Mouse (Mus musculus) brain, embryonic 14.5 days (tissue): Measurements from ENCODE around the gene Gm9821. TPM values are rescaled to one million over a fixed set of nuclear protein-coding genes. Genes with fewer than 3 reads are reported as not detected.

Source experiments
- DNase-seq: peaks from one replicate; pipeline ENCODE4 v3.0.0-alpha.2; 2011; ENCODE audit warnings: low read depth
- CTCF ChIP-seq: fragments of 200-500 bp; IDR thresholded peaks from 2 replicates; pipeline ENCODE4 v1.5.1; 2012; ENCODE audit warnings: inconsistent platforms, mild to moderate bottlenecking, moderate library complexity, borderline replicate concordance; ENCODE audit not compliant: insufficient read depth, insufficient read length; ENCODE audit errors: extremely low read depth
- POLR2A ChIP-seq: fragments of 200-500 bp; IDR thresholded peaks from 2 replicates; pipeline ENCODE4 v1.6.1; 2012; ENCODE audit warnings: mild to moderate bottlenecking, inconsistent platforms, borderline replicate concordance; ENCODE audit not compliant: poor library complexity, insufficient read depth, insufficient read length, severe bottlenecking; ENCODE audit errors: extremely low read depth
- polyA plus RNA-seq: library from polyadenylated mRNA; depleted of rRNA; stranded (reverse); fragments of >200 nt; gene quantifications from 2 replicates; pipeline ENCODE4 v1.2.3, GENCODE M21; 2012; rRNA removed

Gene Gm9821
- polyA plus RNA-seq, 1 experiment: not detected

DNA sequence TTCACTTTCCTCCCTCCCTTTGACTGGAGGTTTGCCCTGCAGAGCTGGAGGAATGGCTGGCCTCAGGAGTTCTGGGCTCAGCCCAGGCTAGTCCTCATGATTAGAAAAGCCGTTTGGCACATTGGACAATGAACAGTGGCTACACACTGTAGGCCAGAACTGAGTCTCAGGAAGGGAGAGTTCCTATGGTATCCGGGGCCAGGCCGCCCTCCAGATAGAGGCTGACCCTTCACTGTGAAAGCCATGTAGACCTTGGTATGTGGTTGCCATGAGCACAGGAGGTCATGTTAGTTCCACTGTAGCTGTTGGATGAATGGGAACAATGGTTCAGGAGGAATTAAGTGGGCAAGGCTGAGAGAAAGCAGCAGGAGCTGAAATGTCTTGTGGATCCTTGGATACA lies 47.9 kb downstream of the Gm9821 start:
- no peak for DNase-seq
- TF ChIP-seq CTCF: no peak
- TF ChIP-seq POLR2A: no peak

DNA sequence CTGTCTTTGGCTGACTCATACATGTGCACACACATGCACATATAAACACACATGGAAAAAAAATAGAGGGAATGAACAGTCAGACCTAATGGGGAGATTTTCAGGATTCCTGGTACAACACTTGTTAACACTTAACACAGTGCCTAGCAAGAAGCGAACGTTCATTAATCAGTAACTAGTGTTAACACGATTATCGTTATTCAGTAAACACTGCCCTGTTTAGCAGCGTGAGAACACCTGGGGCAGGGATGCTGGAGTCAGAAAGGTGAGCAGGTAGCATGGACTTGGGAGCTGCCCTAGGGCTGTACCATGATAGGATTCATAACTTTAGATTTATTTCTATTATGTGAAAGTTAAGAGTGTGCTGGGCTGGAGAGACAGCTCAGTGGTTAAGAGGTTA lies 50.5 kb downstream of the Gm9821 start:
- no peak for DNase-seq
- TF ChIP-seq CTCF (no peak), POLR2A (no peak)

Other genes with a start within 250 kb of the Gm9821 start
- gene Atg13, start 235.1 kb upstream of the Gm9821 start, polyA plus RNA-seq: 62.0 and 71.0 TPM in 2 replicates
- gene Harbi1, start 234.9 kb upstream of the Gm9821 start, polyA plus RNA-seq: 4.6 and 8.4 TPM in 2 replicates
- gene Ambra1, start 215.6 kb upstream of the Gm9821 start, polyA plus RNA-seq: 26.8 and 45.3 TPM in 2 replicates
- 2.0 and 2.5 TPM in 2 replicates for gene Chrm4, start 18.5 kb upstream of the Gm9821 start, polyA plus RNA-seq
- gene Mdk, start 13.4 kb upstream of the Gm9821 start, polyA plus RNA-seq: 198 and 297 TPM in 2 replicates
- gene Dgkz, start 30.2 kb downstream of the Gm9821 start, polyA plus RNA-seq: 89.7 and 102 TPM in 2 replicates
- gene Creb3l1, start 78.8 kb downstream of the Gm9821 start, polyA plus RNA-seq: 1.4 and 4.7 TPM in 2 replicates
- gene Phf21a, start 147.4 kb downstream of the Gm9821 start, polyA plus RNA-seq: 77.6 and 104 TPM in 2 replicates